Mouse (Mus musculus): ENCODE measurements around the gene Casc4. TPM values are rescaled to one million over a fixed set of nuclear protein-coding genes. Genes with fewer than 3 reads are reported as not detected.
A peak's percentile ranks its signal among the peaks of the same experiment; 100 is the strongest.

The Casc4 gene
- 4.9 and 5.2 TPM in 2 replicates for polyA plus RNA-seq (2015; fragmentation: Nextera tagmentation; extraction: Ambion mirVana)

DNA sequence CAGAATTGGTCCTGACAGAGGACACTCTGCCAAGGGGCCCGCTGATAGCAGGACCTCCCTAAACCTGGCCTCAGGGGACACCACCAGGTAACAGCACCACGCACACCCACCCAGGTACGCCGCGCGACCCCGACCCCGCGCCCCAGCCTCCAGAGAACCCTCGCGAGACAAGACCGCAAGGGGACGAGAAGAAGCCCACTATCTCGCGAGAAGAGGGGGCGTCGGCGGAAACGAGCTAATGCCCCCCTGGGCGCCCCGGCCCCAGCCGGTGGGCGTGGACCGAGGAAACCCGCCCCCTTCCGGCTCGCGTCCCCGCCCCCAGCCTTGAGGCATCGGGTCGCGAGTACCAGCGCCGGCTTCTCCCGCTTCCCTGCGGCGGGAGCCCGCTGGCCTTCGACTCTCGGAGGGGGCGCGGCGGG, at the start of gene Casc4:
Gene Casc4, plus strand, starts transcription at position 339 of the 419 bp plus-strand sequence.
- H3K9ac ChIP-seq (replicated peaks), result peak within 1 kb of the TSS; percentile 75
- peak; percentile 35; the same call in 1 of the 2 replicates for TF ChIP-seq EP300 (IDR thresholded peaks at IDR 0.05; ENCODE audit: low read depth)
- no peak for TF ChIP-seq CTCF (IDR thresholded peaks at IDR 0.05; ENCODE audit: low read depth)

DNA sequence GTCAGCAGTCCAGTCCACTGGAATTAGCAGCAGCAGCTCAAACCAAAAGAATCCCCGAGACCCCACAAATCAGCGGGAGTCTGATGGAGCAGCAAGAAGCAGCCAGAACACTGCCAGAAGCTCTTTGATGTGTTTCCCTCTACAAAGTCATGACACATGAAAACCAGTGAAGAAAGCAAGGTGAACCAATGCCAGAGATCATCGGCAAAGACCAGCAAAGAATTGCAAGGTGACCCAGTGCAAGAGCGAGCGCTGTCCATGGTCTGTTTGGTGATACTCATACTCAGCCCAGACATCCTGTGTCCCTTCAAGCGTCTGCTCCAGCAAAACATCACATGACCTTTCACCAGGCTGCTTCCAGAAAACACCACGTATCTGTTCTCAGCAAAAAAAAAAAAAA, 45.0 kb upstream of the Casc4 start:
- TF ChIP-seq EP300 (IDR thresholded peaks at IDR 0.05; ENCODE audit: low read depth) (no peak), CTCF (IDR thresholded peaks at IDR 0.05; ENCODE audit: low read depth) (no peak)
- Histone ChIP-seq H3K36me3 (replicated peaks; ENCODE audit: insufficient read depth, low read length) (no peaks in the 10 kb centered on the region), H3K9me3 (ENCODE audit: low read length) (no peaks in the 10 kb centered on the region), H3K4me2 (ENCODE audit: low read depth, low read length) (no peak overlapping the region), H3K27ac (ENCODE audit: low read depth) (no peak overlapping the region), H3K9ac (replicated peaks) (no peak overlapping the region), H3K4me3 (ENCODE audit: low read depth, low read length) (no peak overlapping the region), H3K27me3 (ENCODE audit: insufficient read depth, low read length) (no peaks in the 10 kb centered on the region), H3K4me1 (ENCODE audit: insufficient read depth) (no peaks in the 10 kb centered on the region)
- ATAC-seq (no peak), DNase-seq (no peak)
- 78% methylated on average over 7 of the region's 7 CpGs for WGBS (ENCODE audit: insufficient replicate concordance)

More for the DNA sequence above, at the start of gene Casc4:
- peaks cover 7% of the 10 kb centered on the region; the same call in 1 of the 2 replicates for H3K27me3 ChIP-seq (ENCODE audit: insufficient read depth, low read length)
- no peaks in the 10 kb centered on the region for H3K9me3 ChIP-seq (ENCODE audit: low read length)
- H3K4me3 ChIP-seq (ENCODE audit: low read depth, low read length), result peak within 1 kb of the TSS; percentile 77
- H3K4me1 ChIP-seq (ENCODE audit: insufficient read depth), result peaks cover 12% of the 10 kb centered on the region
- 0% methylated on average over 19 of the region's 43 CpGs for WGBS (ENCODE audit: insufficient replicate concordance)
- H3K4me2 ChIP-seq (ENCODE audit: low read depth, low read length), result peak within 1 kb of the TSS; percentile 98
- ATAC-seq (peak; percentile 93), DNase-seq (peak; percentile 91)
- H3K27ac ChIP-seq (ENCODE audit: low read depth), result peak within 1 kb of the TSS; percentile 52; the same call in 1 of the 2 replicates
- H3K36me3 ChIP-seq (replicated peaks; ENCODE audit: insufficient read depth, low read length), result no peaks in the 10 kb centered on the region

DNA sequence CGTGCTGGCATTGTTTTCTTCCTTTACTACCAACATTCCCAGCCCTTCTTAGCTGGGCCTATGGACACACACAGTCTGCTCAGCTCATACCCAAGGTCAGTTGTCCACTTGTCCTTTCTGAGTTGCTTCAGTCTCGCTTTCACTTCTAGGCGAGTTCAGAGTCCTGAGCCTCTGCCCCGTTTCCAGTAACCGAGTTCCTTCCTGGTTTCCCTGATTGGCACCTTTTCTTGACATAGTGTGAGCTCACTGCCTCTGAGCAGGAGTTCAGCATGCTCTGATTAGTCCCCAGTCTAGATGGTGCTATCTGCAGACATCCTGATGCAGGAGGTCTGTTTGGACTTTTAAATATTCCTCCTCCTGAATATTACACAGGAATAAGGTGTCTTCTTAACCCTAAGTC, 42.1 kb upstream of the Casc4 start:
- WGBS (ENCODE audit: insufficient replicate concordance), result 44% methylated on average over 5 of the region's 5 CpGs
- Histone ChIP-seq H3K27me3 (ENCODE audit: insufficient read depth, low read length) (no peaks in the 10 kb centered on the region), H3K9ac (replicated peaks) (no peak overlapping the region), H3K4me2 (ENCODE audit: low read depth, low read length) (no peak overlapping the region), H3K9me3 (ENCODE audit: low read length) (no peaks in the 10 kb centered on the region), H3K4me3 (ENCODE audit: low read depth, low read length) (no peak overlapping the region), H3K27ac (ENCODE audit: low read depth) (no peak overlapping the region), H3K36me3 (replicated peaks; ENCODE audit: insufficient read depth, low read length) (no peaks in the 10 kb centered on the region), H3K4me1 (ENCODE audit: insufficient read depth) (no peaks in the 10 kb centered on the region)
- no peak for DNase-seq
- ATAC-seq, result no peak
- TF ChIP-seq CTCF (IDR thresholded peaks at IDR 0.05; ENCODE audit: low read depth) (no peak), EP300 (IDR thresholded peaks at IDR 0.05; ENCODE audit: low read depth) (no peak)

DNA sequence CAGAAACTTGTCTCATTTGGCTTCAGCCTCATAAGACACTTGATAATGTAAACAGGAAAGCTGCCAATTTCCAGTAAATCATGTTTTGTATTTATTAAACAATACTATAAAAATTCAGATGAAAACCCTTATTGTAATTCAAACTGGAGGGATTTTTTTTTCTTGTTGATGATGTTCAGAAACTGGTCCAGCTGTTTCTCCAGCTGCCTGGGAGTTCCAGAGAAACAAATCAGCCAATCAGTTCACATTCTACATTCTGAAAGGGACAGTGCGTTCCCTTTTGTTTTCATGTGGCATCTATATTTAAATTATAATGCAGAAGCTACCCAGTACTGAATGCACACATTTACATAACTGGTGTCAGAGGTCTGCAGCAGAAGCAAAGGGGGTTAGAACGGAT, 40.6 kb upstream of the Casc4 start:
- DNase-seq (no peak), ATAC-seq (no peak)
- WGBS (ENCODE audit: insufficient replicate concordance), result 68% methylated on average over 2 of the region's 2 CpGs
- Histone ChIP-seq H3K4me3 (ENCODE audit: low read depth, low read length) (no peak overlapping the region), H3K9me3 (ENCODE audit: low read length) (no peaks in the 10 kb centered on the region), H3K27ac (ENCODE audit: low read depth) (no peak overlapping the region), H3K27me3 (ENCODE audit: insufficient read depth, low read length) (no peaks in the 10 kb centered on the region), H3K9ac (replicated peaks) (no peak overlapping the region), H3K4me2 (ENCODE audit: low read depth, low read length) (no peak overlapping the region), H3K4me1 (ENCODE audit: insufficient read depth) (no peaks in the 10 kb centered on the region), H3K36me3 (replicated peaks; ENCODE audit: insufficient read depth, low read length) (no peaks in the 10 kb centered on the region)
- TF ChIP-seq CTCF (IDR thresholded peaks at IDR 0.05; ENCODE audit: low read depth), result no peak

DNA sequence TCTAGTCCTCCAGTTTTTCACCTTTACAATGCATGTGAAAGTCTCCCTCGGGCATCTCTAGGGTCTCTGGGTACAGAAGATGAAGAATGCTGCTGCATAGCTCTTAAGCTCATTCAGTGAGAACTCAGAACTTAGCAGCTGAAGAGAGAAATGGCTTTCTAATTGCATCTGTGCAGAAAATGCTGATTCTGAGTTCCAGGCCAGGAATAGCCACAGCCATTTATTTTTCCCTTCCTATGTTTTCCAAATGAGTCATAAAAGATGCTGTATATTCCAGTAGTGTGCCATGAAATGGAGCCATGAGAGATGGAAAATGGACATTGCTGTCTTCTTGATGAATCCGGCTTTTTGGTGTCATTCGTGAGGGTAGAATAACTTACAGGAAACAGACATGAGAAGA, 38.4 kb upstream of the Casc4 start:
- no peaks in the 10 kb centered on the region for H3K27me3 ChIP-seq (ENCODE audit: insufficient read depth, low read length)
- H3K36me3 ChIP-seq (replicated peaks; ENCODE audit: insufficient read depth, low read length), result no peaks in the 10 kb centered on the region
- DNase-seq (no peak), ATAC-seq (no peak)
- H3K9me3 ChIP-seq (ENCODE audit: low read length), result no peaks in the 10 kb centered on the region
- no peak overlapping the region for H3K9ac ChIP-seq (replicated peaks)
- 74% methylated on average over 3 of the region's 3 CpGs for WGBS (ENCODE audit: insufficient replicate concordance)
- TF ChIP-seq EP300 (IDR thresholded peaks at IDR 0.05; ENCODE audit: low read depth) (no peak), CTCF (IDR thresholded peaks at IDR 0.05; ENCODE audit: low read depth) (no peak)
- no peaks in the 10 kb centered on the region for H3K4me1 ChIP-seq (ENCODE audit: insufficient read depth)
- no peak overlapping the region for H3K4me2 ChIP-seq (ENCODE audit: low read depth, low read length)
- no peak overlapping the region for H3K4me3 ChIP-seq (ENCODE audit: low read depth, low read length)
- H3K27ac ChIP-seq (ENCODE audit: low read depth), result no peak overlapping the region

DNA sequence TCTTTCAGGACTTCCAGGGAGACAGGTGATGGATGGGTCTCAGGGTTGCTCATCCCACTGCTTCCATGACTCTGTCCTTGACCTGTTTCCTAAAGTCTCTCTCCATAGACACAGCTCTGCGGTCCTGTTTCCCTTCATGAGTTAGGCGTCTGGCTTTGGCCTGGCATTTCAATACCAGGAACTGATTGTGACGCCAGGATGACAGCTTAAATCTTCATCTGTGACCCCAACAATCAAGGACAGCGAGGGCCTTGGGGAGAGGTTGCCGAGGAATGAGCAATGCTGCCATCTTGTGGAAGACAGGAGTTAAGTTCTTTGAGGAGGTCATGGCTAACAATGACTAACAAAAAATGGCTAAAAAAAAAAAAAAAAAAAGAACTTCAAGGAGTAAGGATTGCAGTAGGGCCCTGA, 34.3 kb upstream of the Casc4 start:
- DNase-seq, result peak; percentile 44
- no peak overlapping the region for H3K9ac ChIP-seq (replicated peaks)
- no peaks in the 10 kb centered on the region for H3K4me1 ChIP-seq (ENCODE audit: insufficient read depth)
- H3K4me3 ChIP-seq (ENCODE audit: low read depth, low read length), result no peak overlapping the region
- H3K36me3 ChIP-seq (replicated peaks; ENCODE audit: insufficient read depth, low read length), result no peaks in the 10 kb centered on the region
- WGBS (ENCODE audit: insufficient replicate concordance), result 7% methylated on average over 5 of the region's 5 CpGs
- no peak for ATAC-seq
- H3K9me3 ChIP-seq (ENCODE audit: low read length), result no peaks in the 10 kb centered on the region
- no peak overlapping the region for H3K4me2 ChIP-seq (ENCODE audit: low read depth, low read length)
- H3K27ac ChIP-seq (ENCODE audit: low read depth), result no peak overlapping the region
- H3K27me3 ChIP-seq (ENCODE audit: insufficient read depth, low read length), result 0 out of 2 replicates have a peak, but pooled peaks cover 3% of the 10 kb centered on the region
- TF ChIP-seq EP300 (IDR thresholded peaks at IDR 0.05; ENCODE audit: low read depth) (no peak), CTCF (IDR thresholded peaks at IDR 0.05; ENCODE audit: low read depth) (peak; percentile 72)

DNA sequence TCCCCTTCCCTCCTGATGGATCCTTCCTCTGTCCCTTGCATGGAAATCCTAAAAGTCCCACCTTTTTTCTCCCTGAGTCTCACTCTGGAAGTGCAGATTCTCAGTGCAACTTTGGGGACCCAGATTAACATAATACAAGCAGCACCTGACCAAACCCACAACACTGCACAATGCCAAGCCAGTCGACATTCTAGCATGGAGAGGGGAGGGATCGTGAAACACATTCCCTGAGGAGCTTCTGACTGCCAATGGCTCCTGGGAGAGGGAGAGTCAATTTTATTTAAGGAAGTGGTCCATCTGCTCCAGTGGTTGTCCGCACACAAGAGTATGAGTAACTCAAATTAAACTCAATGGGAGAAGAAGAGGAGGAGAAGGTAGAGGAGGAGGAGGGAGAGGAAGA, 31.8 kb upstream of the Casc4 start:
- H3K4me3 ChIP-seq (ENCODE audit: low read depth, low read length), result no peak overlapping the region
- H3K9me3 ChIP-seq (ENCODE audit: low read length), result peaks cover 3% of the 10 kb centered on the region; the same call in 1 of the 2 replicates
- H3K36me3 ChIP-seq (replicated peaks; ENCODE audit: insufficient read depth, low read length), result no peaks in the 10 kb centered on the region
- no peak for ATAC-seq
- 43% methylated on average over 3 of the region's 3 CpGs for WGBS (ENCODE audit: insufficient replicate concordance)
- no peak overlapping the region for H3K4me2 ChIP-seq (ENCODE audit: low read depth, low read length)
- H3K27me3 ChIP-seq (ENCODE audit: insufficient read depth, low read length), result 0 out of 2 replicates have a peak, but pooled peaks cover 3% of the 10 kb centered on the region
- no peak for TF ChIP-seq EP300 (IDR thresholded peaks at IDR 0.05; ENCODE audit: low read depth)
- TF ChIP-seq CTCF (IDR thresholded peaks at IDR 0.05; ENCODE audit: low read depth), result no peak
- no peak overlapping the region for H3K9ac ChIP-seq (replicated peaks)
- no peaks in the 10 kb centered on the region for H3K4me1 ChIP-seq (ENCODE audit: insufficient read depth)
- no peak for DNase-seq
- no peak overlapping the region for H3K27ac ChIP-seq (ENCODE audit: low read depth)

Data from liver, postnatal 0 days (tissue).